Mouse (Mus musculus) adrenal gland, postnatal 4 days (tissue): ENCODE measurements around the gene Otoa. TPM values are rescaled to one million over a fixed set of nuclear protein-coding genes. Genes with fewer than 3 reads are reported as not detected.

Experiments
- DNase-seq, 2 experiments: peaks; one replicate each; pipeline ENCODE4 v3.0.0; 2021 to 2022; ENCODE audit warnings: low spot score in 2 of 2, mixed read lengths in 2 of 2
- total RNA-seq, 2 experiments: library from RNA; stranded (reverse); gene quantifications; 2 replicates each; pipeline ENCODE4 v1.2.3; 2021

Otoa gene
- total RNA-seq, 2 experiments from 2014 or later: 1.7 to 1.9 TPM

DNA sequence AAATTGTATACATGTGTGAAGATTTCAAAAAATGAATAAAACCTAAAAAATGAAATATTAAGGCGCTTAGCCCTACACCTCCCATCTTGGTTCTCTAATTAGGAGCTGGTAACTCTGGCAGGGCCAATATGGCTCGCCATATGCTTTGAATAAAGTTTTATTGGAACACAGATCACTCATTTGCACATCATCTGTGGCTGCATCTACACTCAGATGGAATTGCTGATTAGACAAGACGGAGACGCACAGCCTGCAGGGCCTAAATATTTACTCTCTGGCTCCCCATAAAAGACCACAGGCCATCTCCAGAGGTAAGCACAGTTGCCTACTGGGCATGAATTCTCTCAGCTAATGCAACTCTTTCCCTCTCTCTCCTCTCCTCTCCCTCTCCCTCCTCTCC is 130.4 kb downstream of the Otoa start:
- no peak for DNase-seq

Other genes with a start within 250 kb of the Otoa start
- gene Eef2k, start 238.8 kb upstream of the Otoa start, total RNA-seq: 10 to 100 TPM; 53.3 to 54.2 TPM
- gene Polr3e, start 163.9 kb upstream of the Otoa start, total RNA-seq: 10 to 100 TPM; 31.1 to 32.2 TPM
- 10 to 100 TPM; 11.9 to 18.0 TPM for gene Cdr2, start 99.3 kb upstream of the Otoa start, total RNA-seq
- not detected for gene Mfsd13b, start 99.1 kb upstream of the Otoa start, total RNA-seq
- gene Mettl9, start 47.2 kb upstream of the Otoa start, total RNA-seq: 100 to 1,000 TPM; 134 to 136 TPM
- 1 to 10 TPM; 3.0 to 3.4 TPM for gene Igsf6, start 7.1 kb upstream of the Otoa start, total RNA-seq